Mouse (Mus musculus) liver, adult 2 months (tissue): ENCODE measurements around the gene Sec16b. TPM values are rescaled to one million over a fixed set of nuclear protein-coding genes. Genes with fewer than 3 reads are reported as not detected.

Source experiments
- DNase-seq: peaks from one replicate; pipeline ENCODE4 v3.0.0-alpha.2; 2011; ENCODE audit warnings: low read depth, low spot score; ENCODE audit errors: extremely low read depth
- H3K27ac ChIP-seq: fragments of 200-500 bp; replicated peaks from 2 replicates; pipeline ENCODE4 v1.5.1; 2012; ENCODE audit warnings: low read depth, mild to moderate bottlenecking, control low read depth, inconsistent platforms, low read length; ENCODE audit not compliant: insufficient read depth
- H3K27me3 ChIP-seq: fragments of 200-500 bp; 2 replicates; pipeline ENCODE4 v1.6.1; 2012; ENCODE audit warnings: mild to moderate bottlenecking, moderate library complexity, low read length, inconsistent platforms; ENCODE audit not compliant: control insufficient read depth, insufficient read depth
- H3K36me3 ChIP-seq: fragments of 200-500 bp; 2 replicates; pipeline ENCODE4 v1.6.1; 2012; ENCODE audit warnings: low read length, inconsistent platforms; ENCODE audit not compliant: control insufficient read depth, insufficient read depth
- H3K4me1 ChIP-seq: fragments of 200-500 bp; 2 replicates; pipeline ENCODE4 v1.6.1; 2011; ENCODE audit warnings: low read length; ENCODE audit not compliant: control insufficient read depth, insufficient read depth
- H3K4me3 ChIP-seq: fragments of 200-500 bp; 2 replicates; pipeline ENCODE4 v1.5.1; 2011; ENCODE audit warnings: low read depth, mild to moderate bottlenecking, control low read depth, low read length, moderate library complexity; ENCODE audit not compliant: insufficient read depth
- H3K79me2 ChIP-seq: fragments of 200-500 bp; 2 replicates; pipeline ENCODE4 v1.6.1; 2012; ENCODE audit warnings: inconsistent platforms, mild to moderate bottlenecking, low read length, moderate library complexity; ENCODE audit not compliant: control insufficient read depth, insufficient read depth
- H3K9ac ChIP-seq: fragments of 200-500 bp; 2 replicates; pipeline ENCODE4 v1.6.1; 2012; ENCODE audit warnings: low read depth, mild to moderate bottlenecking, control low read depth, inconsistent platforms, low read length
- CTCF ChIP-seq: fragments of 200-500 bp; IDR thresholded peaks from 2 replicates; pipeline ENCODE4 v1.5.1; 2011; ENCODE audit warnings: low read depth, low read length, control low read depth
- POLR2A ChIP-seq: fragments of 200-500 bp; IDR thresholded peaks from 2 replicates; pipeline ENCODE4 v1.6.1; 2011; ENCODE audit warnings: low read length, control low read depth; ENCODE audit not compliant: insufficient read depth; ENCODE audit errors: extremely low read depth
- WGBS: fragments of 180-500 bp; shearing (Covaris S2); methylation state at CpG from one replicate; pipeline ENCODE4 v1.1.7; 2018; 5-methylcytosine and 5-hydroxymethylcytosine counted together
- polyA plus RNA-seq: library from polyadenylated mRNA; depleted of rRNA; stranded (reverse); fragments of >200 nt; gene quantifications from 2 replicates; pipeline ENCODE4 v1.2.3, GENCODE M21; 2012
- total RNA-seq: library from RNA; depleted of rRNA; stranded (reverse); fragments of >200 nt; gene quantifications from 2 replicates; pipeline ENCODE4 v1.2.3, GENCODE M21; 2014

Sec16b gene
- total and polyA plus RNA-seq, 2 experiments: 47.4 to 52.2 TPM

- no peak overlapping the region for H3K9ac ChIP-seq
- no peaks in the 10 kb centered on the region for H3K4me1 ChIP-seq
- WGBS: 92% methylated on average over 8 of the region's 8 CpGs
- H3K79me2 ChIP-seq: no peaks in the 10 kb centered on the region
- peaks cover 50% of the 10 kb centered on the region for H3K36me3 ChIP-seq
- no peak overlapping the region for H3K4me3 ChIP-seq
- TF ChIP-seq POLR2A: no peak
- no peak for DNase-seq
- no peak overlapping the region for H3K27ac ChIP-seq
- H3K27me3 ChIP-seq: no peaks in the 10 kb centered on the region
These were observed 61.3 kb downstream of the Sec16b start for GRCm38 (mm10) chr1:157567819-157568218.

GRCm38 (mm10) chr1:157569263-157570090 is 62.9 kb downstream of the Sec16b start:
- TF ChIP-seq CTCF (no peak), POLR2A (no peak)
- no peaks in the 10 kb centered on the region for H3K79me2 ChIP-seq
- H3K4me3 ChIP-seq: no peak overlapping the region
- no peaks in the 10 kb centered on the region for H3K27me3 ChIP-seq
- peaks cover 43% of the 10 kb centered on the region for H3K36me3 ChIP-seq
- no peak for DNase-seq
- no peak overlapping the region for H3K27ac ChIP-seq
- H3K9ac ChIP-seq: no peak overlapping the region
- H3K4me1 ChIP-seq: no peaks in the 10 kb centered on the region
- WGBS: 85% methylated on average over 5 of the region's 5 CpGs

GRCm38 (mm10) chr1:157575316-157575715 is 68.8 kb downstream of the Sec16b start:
- no peak for DNase-seq
- WGBS: 72% methylated on average over 3 of the region's 3 CpGs
- Histone ChIP-seq H3K27ac (no peak overlapping the region), H3K79me2 (no peaks in the 10 kb centered on the region), H3K4me3 (no peak overlapping the region), H3K36me3 (no peaks in the 10 kb centered on the region), H3K27me3 (no peaks in the 10 kb centered on the region), H3K9ac (no peak overlapping the region), H3K4me1 (no peaks in the 10 kb centered on the region)
- TF ChIP-seq POLR2A (no peak), CTCF (no peak)

- 86% methylated on average over 8 of the region's 8 CpGs for WGBS
- H3K79me2 ChIP-seq: no peaks in the 10 kb centered on the region
- DNase-seq: no peak
- H3K4me1 ChIP-seq: no peaks in the 10 kb centered on the region
- H3K27me3 ChIP-seq: no peaks in the 10 kb centered on the region
- H3K9ac ChIP-seq: no peak overlapping the region
- TF ChIP-seq CTCF: no peak
- TF ChIP-seq POLR2A: no peak
- H3K27ac ChIP-seq: no peak overlapping the region
- no peaks in the 10 kb centered on the region for H3K36me3 ChIP-seq
- no peak overlapping the region for H3K4me3 ChIP-seq
These were observed 71.8 kb downstream of the Sec16b start for GRCm38 (mm10) chr1:157578336-157578735.

- H3K27ac ChIP-seq: no peak overlapping the region
- TF ChIP-seq CTCF (no peak), POLR2A (no peak)
- no peak overlapping the region for H3K4me3 ChIP-seq
- no peaks in the 10 kb centered on the region for H3K79me2 ChIP-seq
- no peak overlapping the region for H3K9ac ChIP-seq
- H3K4me1 ChIP-seq: no peaks in the 10 kb centered on the region
- 78% methylated on average over 5 of the region's 5 CpGs for WGBS
- no peaks in the 10 kb centered on the region for H3K36me3 ChIP-seq
- no peak for DNase-seq
- H3K27me3 ChIP-seq: no peaks in the 10 kb centered on the region
These were observed 80.0 kb downstream of the Sec16b start for GRCm38 (mm10) chr1:157586556-157586955.

- Histone ChIP-seq H3K4me3 (no peak overlapping the region), H3K36me3 (no peaks in the 10 kb centered on the region), H3K27ac (no peak overlapping the region), H3K9ac (no peak overlapping the region), H3K27me3 (no peaks in the 10 kb centered on the region), H3K79me2 (no peaks in the 10 kb centered on the region), H3K4me1 (peaks cover 5% of the 10 kb centered on the region; the same call in 1 of the 2 replicates)
- TF ChIP-seq CTCF (no peak), POLR2A (no peak)
- DNase-seq: no peak
- WGBS: 83% methylated on average over 2 of the region's 2 CpGs
These were observed 85.5 kb downstream of the Sec16b start for GRCm38 (mm10) chr1:157592039-157592438.
